Mouse (Mus musculus) forebrain, embryonic 11.5 days (tissue): ENCODE results near the gene Myt1l. TPM values are rescaled to one million over a fixed set of nuclear protein-coding genes. Genes with fewer than 3 reads are reported as not detected.

Source experiments
- ATAC-seq: fragments of 200-750 bp; cut with Nextera tagmentation; replicated peaks from 2 replicates; pipeline ENCODE4 v1.8.0; 2017; ENCODE audit warnings: moderate TSS enrichment; ENCODE audit not compliant: low FRiP score
- DNase-seq: peaks from one replicate; pipeline ENCODE4 v3.0.0-alpha.2; 2017; ENCODE audit warnings: low spot score
- H3K27ac ChIP-seq: fragments of 300-500 bp; sonication (generic); 2 replicates; pipeline ENCODE4 v1.5.1; 2014; ENCODE audit warnings: low read depth, low read length
- H3K27me3 ChIP-seq: fragments of 300-500 bp; sonication (generic); 2 replicates; pipeline ENCODE4 v1.6.1; 2014; ENCODE audit warnings: mild to moderate bottlenecking, low read length, mixed read lengths; ENCODE audit not compliant: control insufficient read depth, insufficient read depth
- H3K36me3 ChIP-seq: fragments of 300-500 bp; sonication (generic); 2 replicates; pipeline ENCODE4 v1.6.1; 2014; ENCODE audit warnings: mild to moderate bottlenecking, low read length, moderate library complexity, mixed read lengths; ENCODE audit not compliant: control insufficient read depth, insufficient read depth
- H3K4me1 ChIP-seq: fragments of 300-500 bp; sonication (generic); replicated peaks from 2 replicates; pipeline ENCODE4 v1.6.1; 2014; ENCODE audit warnings: low read length, mixed read lengths; ENCODE audit not compliant: control insufficient read depth, insufficient read depth
- H3K4me2 ChIP-seq: fragments of 300-500 bp; sonication (generic); 2 replicates; pipeline ENCODE4 v1.6.1; 2014; ENCODE audit warnings: low read depth, mild to moderate bottlenecking, low read length, moderate library complexity, mixed read lengths; ENCODE audit not compliant: severe bottlenecking
- H3K4me3 ChIP-seq: fragments of 300-500 bp; sonication (generic); 2 replicates; pipeline ENCODE4 v1.5.1; 2014; ENCODE audit warnings: low read depth, low read length
- H3K9ac ChIP-seq: fragments of 300-500 bp; sonication (generic); 2 replicates; pipeline ENCODE4 v1.6.1; 2014; ENCODE audit warnings: low read length
- H3K9me3 ChIP-seq: fragments of 300-500 bp; sonication (generic); 2 replicates; pipeline ENCODE4 v1.6.1; 2016; ENCODE audit warnings: low read length, mixed read lengths; ENCODE audit not compliant: control insufficient read depth
- WGBS: fragments of 180-500 bp; shearing (Covaris S2); extraction: QIAGEN DNeasy Blood & Tissue Kit; methylation state at CpG from one replicate; pipeline ENCODE4 v1.1.7; 2014; 5-methylcytosine and 5-hydroxymethylcytosine counted together
- polyA plus RNA-seq: library from polyadenylated mRNA; unstranded; fragments of >200 nt; fragmentation: Nextera tagmentation; extraction: Ambion mirVana; gene quantifications from 2 replicates; pipeline ENCODE4 v1.2.1, GENCODE M21; 2014

Gene Myt1l
- polyA plus RNA-seq, 1 experiment from 2014 or later: 18.7 TPM

DNA sequence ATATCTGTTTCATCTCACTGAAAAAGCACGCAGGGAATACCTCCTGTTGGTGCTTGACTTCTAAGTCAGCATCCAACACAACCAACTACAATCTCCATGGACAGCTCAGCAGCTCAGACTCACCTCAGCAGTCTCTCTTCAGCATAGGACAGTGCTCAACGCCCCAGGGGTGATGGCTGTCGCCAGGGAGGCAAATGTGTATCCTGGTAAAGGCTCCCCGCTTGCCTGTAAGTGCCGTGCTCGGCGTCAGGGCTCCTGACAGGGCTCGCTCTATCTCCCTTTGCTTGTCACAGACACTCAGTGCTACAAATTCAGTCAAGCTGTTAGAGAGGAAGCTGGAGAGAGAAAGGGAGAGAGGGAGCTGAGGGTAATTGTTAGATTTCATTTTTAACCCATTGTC lies 158.1 kb downstream of the Myt1l start:
- DNase-seq (no peak), ATAC-seq (no peak)
- H3K4me1 ChIP-seq: no peaks in the 10 kb centered on the region
- 73% methylated on average over 8 of the region's 8 CpGs for WGBS
- no peak overlapping the region for H3K27ac ChIP-seq
- H3K9ac ChIP-seq: no peak overlapping the region
- no peak overlapping the region for H3K4me3 ChIP-seq
- H3K36me3 ChIP-seq: no peaks in the 10 kb centered on the region
- no peaks in the 10 kb centered on the region for H3K9me3 ChIP-seq
- no peaks in the 10 kb centered on the region for H3K27me3 ChIP-seq
- H3K4me2 ChIP-seq: no peak overlapping the region

DNA sequence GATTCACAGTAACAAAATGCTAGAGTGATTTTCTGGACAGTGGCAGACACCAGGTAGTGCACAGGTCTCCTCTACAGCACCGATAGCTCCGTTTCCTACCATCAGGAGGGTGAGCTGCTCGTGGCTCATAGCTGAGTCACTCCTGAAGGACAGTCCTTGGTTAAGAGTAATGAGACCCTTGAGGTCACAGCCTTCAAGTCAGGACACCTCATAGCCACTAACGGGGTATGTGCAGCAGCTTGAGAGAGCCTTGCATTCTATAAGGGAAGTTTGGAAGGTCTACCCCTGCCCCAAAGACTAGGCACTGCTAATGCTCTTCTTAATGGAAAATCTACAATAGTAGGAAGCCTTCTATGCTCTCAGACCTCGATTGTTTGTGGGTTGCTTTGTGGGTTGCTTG lies 163.4 kb downstream of the Myt1l start:
- Histone ChIP-seq H3K9ac (no peak overlapping the region), H3K9me3 (no peaks in the 10 kb centered on the region), H3K4me2 (no peak overlapping the region), H3K4me3 (no peak overlapping the region), H3K36me3 (no peaks in the 10 kb centered on the region), H3K27me3 (peaks cover 8% of the 10 kb centered on the region), H3K27ac (no peak overlapping the region), H3K4me1 (0 out of 2 replicates have a peak, but pooled peaks cover 3% of the 10 kb centered on the region)
- DNase-seq: no peak
- ATAC-seq: no peak
- WGBS: 80% methylated on average over 5 of the region's 5 CpGs

DNA sequence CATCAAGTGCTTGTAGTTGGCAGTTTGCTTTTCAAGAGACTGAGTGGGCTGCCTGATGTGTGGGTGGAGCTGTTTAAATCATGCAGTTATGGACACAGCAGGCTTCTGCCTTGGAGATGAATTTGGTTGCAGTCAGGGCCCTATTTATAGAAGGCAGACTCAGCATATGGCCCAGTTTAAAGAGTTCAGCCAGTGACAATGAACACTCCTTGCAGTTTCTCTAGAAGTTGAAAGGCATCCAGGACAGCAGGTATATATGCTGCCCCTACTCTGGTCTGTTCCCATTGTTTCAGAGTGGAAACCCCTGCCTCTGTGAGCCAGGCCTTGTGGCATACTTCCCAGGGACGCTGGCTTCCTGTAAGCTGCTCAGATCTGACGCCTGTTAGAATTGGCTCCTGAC lies 167.0 kb downstream of the Myt1l start:
- peaks cover 10% of the 10 kb centered on the region for H3K27me3 ChIP-seq
- H3K36me3 ChIP-seq: no peaks in the 10 kb centered on the region
- H3K27ac ChIP-seq: no peak overlapping the region
- DNase-seq (no peak), ATAC-seq (no peak)
- H3K9me3 ChIP-seq: no peaks in the 10 kb centered on the region
- 44% methylated on average over 2 of the region's 2 CpGs for WGBS
- peaks cover 16% of the 10 kb centered on the region for H3K4me1 ChIP-seq
- H3K4me2 ChIP-seq: no peak overlapping the region
- no peak overlapping the region for H3K4me3 ChIP-seq
- no peak overlapping the region for H3K9ac ChIP-seq

DNA sequence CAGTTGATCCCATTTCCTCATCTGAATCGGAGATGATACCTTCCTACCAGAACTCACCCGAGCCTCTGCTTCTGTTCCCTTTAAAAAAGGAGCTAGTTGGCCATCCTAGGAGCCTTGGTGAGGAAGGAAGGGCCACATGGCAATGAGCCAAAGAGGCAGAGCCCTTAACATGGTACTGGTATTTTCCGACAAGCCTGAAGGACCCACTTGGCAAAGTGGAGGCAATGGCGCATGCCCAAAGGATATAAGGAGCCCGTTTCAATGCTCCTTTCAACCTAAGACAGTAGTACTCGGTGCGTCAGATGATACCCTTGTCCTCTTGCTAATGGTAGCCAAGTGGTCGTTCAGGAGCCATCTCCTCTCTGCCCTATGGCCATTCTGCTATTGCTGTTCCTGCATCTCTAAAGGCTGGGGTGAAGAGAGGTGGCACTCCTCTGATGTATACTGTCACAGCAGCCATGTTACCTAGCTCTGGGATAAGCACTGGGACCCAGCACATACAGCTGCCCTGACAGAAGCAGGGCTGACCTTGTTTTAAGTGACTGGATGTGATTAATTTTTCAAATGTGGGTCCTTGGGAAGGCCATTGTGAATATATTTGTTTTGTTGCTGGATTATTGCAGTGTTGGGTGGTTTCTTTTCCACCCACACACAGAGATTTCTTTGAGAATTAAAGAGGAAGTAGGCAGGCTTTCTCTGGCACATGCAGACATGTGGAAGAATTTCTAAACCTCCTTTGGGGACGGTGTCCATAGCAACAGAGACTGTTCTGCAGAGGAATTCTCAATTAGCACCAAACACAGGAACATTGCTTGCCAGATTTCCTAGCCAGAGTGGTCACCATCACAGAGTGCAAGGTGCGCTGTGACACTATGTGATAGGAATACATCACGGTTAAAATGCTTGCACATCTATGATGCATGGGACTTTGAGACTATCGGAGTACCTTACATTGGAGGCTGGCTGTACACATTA lies 169.6 kb downstream of the Myt1l start:
- peak; percentile 65 for DNase-seq

DNA sequence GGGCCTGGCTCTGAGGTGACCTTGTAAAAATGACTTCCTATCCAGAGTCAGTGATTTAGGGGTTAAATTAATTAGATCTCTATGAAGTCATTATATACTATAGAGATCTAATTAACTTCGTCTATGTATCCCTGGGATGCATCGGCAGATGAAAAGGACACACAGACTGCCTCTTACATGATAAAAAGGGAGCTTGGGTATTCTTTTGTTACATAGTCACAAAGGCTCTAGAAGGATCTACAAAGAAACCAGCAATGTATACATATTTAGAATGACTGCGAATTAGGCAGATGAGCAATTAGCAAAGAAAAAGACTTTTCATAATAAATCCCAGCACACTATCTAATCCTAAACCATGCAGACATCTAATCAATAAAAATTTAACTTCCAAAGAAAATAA lies 170.4 kb downstream of the Myt1l start:
- H3K36me3 ChIP-seq: no peaks in the 10 kb centered on the region
- H3K27ac ChIP-seq: peak overlapping the region; percentile 19; the same call in 1 of the 2 replicates
- no peak overlapping the region for H3K4me2 ChIP-seq
- DNase-seq (no peak), ATAC-seq (peak; percentile 34; the same call in 1 of the 2 replicates)
- no peak overlapping the region for H3K4me3 ChIP-seq
- H3K27me3 ChIP-seq: peaks cover 10% of the 10 kb centered on the region
- no peak overlapping the region for H3K9ac ChIP-seq
- H3K9me3 ChIP-seq: no peaks in the 10 kb centered on the region
- 26% methylated on average over 3 of the region's 3 CpGs for WGBS
- H3K4me1 ChIP-seq: peaks cover 34% of the 10 kb centered on the region

More for the DNA sequence above, 169.6 kb downstream of the Myt1l start:
- WGBS: 64% methylated on average over 12 of the region's 12 CpGs
- H3K4me3 ChIP-seq: no peak overlapping the region
- H3K36me3 ChIP-seq: no peaks in the 10 kb centered on the region
- ATAC-seq: peak; percentile 71
- no peak overlapping the region for H3K9ac ChIP-seq
- peak overlapping the region; percentile 41; the same call in 1 of the 2 replicates for H3K27ac ChIP-seq
- peaks cover 31% of the 10 kb centered on the region for H3K4me1 ChIP-seq
- peak overlapping the region; percentile 12; the same call in 1 of the 2 replicates for H3K4me2 ChIP-seq
- H3K9me3 ChIP-seq: no peaks in the 10 kb centered on the region
- H3K27me3 ChIP-seq: peaks cover 10% of the 10 kb centered on the region

DNA sequence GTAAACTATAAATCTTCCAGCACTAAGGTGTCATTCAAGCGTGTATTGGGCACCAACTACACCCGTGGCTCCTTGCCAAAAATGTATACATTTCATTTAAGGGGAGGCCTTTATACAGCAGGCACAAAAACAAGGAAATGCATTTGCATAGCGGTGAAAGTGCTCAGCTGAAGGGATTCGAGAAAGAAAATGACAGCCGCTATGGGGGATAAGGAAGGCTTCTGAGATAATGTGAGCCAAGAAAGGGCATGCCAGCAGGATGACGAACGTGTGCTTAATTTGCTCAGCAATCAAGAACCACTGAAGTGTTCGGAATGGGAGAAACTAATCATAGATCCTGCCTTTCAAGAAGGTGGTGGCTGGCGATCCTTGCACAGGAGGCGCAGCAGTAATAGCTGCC lies 170.8 kb downstream of the Myt1l start:
- WGBS: 12% methylated on average over 10 of the region's 10 CpGs
- ATAC-seq: peak; percentile 62
- peak; percentile 61 for DNase-seq
- Histone ChIP-seq H3K4me1 (peaks cover 34% of the 10 kb centered on the region), H3K27ac (peak overlapping the region; percentile 41; the same call in 1 of the 2 replicates), H3K9ac (no peak overlapping the region), H3K27me3 (peaks cover 10% of the 10 kb centered on the region), H3K4me2 (peak overlapping the region; percentile 29; the same call in 1 of the 2 replicates), H3K36me3 (no peaks in the 10 kb centered on the region), H3K9me3 (no peaks in the 10 kb centered on the region), H3K4me3 (no peak overlapping the region)

DNA sequence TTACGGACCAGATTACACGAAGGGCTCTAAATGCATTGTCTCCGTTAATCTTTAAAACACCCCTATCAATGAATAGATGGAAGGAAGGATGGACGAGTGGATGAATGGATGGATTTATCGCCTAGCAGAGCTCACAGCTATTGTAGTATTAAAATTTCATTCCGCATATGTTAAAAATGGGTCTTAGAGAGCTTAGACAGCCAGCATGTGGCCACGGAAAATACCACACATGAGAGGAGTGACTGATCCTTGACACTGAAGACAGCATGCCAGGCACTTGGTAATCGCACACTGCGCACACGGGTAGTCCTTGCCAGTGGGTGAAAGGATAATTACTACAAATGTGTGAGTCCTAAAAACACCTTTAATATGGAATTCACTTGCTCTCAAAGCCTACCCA lies 171.2 kb downstream of the Myt1l start:
- Histone ChIP-seq H3K36me3 (no peaks in the 10 kb centered on the region), H3K4me3 (no peak overlapping the region), H3K27me3 (peaks cover 10% of the 10 kb centered on the region), H3K9ac (no peak overlapping the region), H3K4me1 (peaks cover 34% of the 10 kb centered on the region), H3K9me3 (no peaks in the 10 kb centered on the region), H3K27ac (peak overlapping the region; percentile 41; the same call in 1 of the 2 replicates), H3K4me2 (peak overlapping the region; percentile 29)
- ATAC-seq: 0 out of 2 replicates have a peak, but pooled peaks have one; percentile 6
- no peak for DNase-seq
- WGBS: 30% methylated on average over 10 of the region's 10 CpGs

DNA sequence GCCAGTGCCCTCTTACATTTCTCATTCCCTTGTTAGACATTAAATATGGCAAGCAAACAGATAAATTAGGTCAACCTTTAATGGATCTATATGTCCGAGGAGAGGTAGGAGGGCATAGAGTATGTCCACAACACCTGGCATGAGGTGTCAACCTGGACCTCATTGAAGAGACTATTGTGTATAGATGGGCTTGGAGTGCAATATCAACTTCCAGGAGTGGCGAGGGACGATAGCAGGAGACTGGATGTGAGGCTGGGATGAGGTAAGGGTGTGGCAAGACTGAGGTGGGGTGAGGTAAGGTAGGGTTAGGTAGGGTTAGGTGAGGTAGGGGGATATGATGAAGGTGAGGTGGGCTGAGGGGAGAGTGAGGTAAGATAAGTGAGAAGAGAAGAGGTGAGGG lies 171.8 kb downstream of the Myt1l start:
- no peak overlapping the region for H3K4me3 ChIP-seq
- ATAC-seq: no peak
- H3K9me3 ChIP-seq: no peaks in the 10 kb centered on the region
- 93% methylated on average over 3 of the region's 3 CpGs for WGBS
- peaks cover 34% of the 10 kb centered on the region for H3K4me1 ChIP-seq
- no peak overlapping the region for H3K4me2 ChIP-seq
- no peak overlapping the region for H3K27ac ChIP-seq
- DNase-seq: no peak
- no peaks in the 10 kb centered on the region for H3K36me3 ChIP-seq
- no peak overlapping the region for H3K9ac ChIP-seq
- peaks cover 8% of the 10 kb centered on the region for H3K27me3 ChIP-seq
